Mouse (Mus musculus): Measurements from ENCODE around the gene Aim2.
"Not testable (repeated sequence)": the region's sequence is repeated elsewhere in the genome, so short reads cannot be mapped to it uniquely, and the experiment has no call there.

Gene Aim2

DNA sequence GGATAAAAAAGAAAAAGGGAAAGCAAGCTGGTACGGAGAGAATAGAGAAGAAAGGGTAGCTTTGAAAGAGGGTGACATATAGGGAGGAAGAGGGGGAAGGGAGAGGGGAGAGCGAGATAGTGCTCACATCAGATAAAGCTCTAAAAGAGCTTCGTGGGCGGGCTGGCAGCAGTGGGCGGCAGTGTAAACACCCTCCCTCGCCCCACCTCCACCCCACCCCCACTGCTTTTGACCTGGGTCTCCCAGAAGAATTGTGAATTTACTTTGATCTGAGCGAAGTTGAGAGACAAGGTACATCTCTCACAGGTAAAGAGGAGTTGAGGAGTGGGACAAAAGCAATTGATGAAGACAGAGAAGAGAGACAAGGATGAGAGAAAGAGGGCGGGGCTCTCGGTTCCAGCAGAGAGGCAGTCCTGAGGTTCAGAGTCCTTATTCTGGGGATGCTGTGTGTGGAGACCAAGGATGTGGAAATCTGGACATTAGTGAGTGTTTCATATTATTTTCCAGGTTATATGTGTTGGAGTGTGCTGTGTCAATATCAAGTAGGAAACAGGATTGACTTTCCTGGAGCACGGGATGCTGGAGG is at the start of gene Aim2:
Aim2 (plus strand) TSS at position 508 of the 586 bp plus-strand sequence.
- in situ Hi-C loops (cut with MboI, MseI), result no loop called here

DNA sequence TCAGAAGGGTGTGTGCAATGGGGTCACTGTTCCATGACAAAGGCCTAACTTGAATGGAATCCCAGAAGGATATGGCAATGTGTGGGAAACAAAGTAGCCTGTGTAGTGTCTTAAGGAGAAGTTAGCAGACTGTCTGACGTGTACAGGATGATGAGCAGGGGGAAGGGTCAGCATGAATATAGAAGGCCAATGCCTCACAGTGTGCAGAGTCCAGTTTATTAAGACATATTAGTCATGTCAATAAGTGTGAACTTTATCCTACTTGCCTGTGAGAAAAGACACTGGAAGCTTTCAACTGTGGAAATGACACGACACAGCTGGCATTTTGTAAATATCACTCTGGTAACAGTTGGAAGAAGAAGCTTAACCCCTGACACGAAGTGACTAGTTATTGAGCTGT is 47.9 kb upstream of the Aim2 start:
- in situ Hi-C loops (cut with MboI, MseI), result not testable (repeated sequence)

DNA sequence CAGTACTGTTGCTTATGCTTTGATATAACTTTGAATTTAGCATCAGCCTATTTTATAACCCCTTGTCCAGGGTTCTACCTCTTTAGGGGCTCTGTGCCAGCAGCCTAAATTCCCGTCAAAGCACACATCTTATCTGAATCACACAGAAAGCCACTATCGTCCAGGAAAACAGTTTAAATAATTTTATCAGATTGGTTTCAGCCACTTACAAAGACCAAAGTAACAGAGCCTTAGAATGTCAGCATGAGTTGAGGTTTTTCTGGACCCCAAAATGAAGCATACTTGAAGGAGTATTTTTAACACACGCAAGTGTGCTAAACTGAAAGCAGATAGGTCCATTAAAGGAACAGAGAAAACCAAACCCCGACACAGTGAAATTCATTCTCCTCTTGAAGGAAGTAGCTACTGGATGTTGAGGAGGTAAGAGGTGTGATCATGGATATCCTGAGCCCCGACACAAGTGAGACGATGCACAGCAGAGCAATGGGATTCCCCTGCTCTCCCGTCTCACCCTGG is 37.1 kb upstream of the Aim2 start:
- in situ Hi-C loops (cut with MboI, MseI), result not testable (repeated sequence)

GRCm38 (mm10) chr1:173315725-173316124 is 35.0 kb upstream of the Aim2 start:
- in situ Hi-C loops (cut with MboI, MseI), result no loop called here

GRCm38 (mm10) chr1:173317925-173318477 is 32.7 kb upstream of the Aim2 start:
- in situ Hi-C loops (cut with MboI, MseI), result no loop called here

DNA sequence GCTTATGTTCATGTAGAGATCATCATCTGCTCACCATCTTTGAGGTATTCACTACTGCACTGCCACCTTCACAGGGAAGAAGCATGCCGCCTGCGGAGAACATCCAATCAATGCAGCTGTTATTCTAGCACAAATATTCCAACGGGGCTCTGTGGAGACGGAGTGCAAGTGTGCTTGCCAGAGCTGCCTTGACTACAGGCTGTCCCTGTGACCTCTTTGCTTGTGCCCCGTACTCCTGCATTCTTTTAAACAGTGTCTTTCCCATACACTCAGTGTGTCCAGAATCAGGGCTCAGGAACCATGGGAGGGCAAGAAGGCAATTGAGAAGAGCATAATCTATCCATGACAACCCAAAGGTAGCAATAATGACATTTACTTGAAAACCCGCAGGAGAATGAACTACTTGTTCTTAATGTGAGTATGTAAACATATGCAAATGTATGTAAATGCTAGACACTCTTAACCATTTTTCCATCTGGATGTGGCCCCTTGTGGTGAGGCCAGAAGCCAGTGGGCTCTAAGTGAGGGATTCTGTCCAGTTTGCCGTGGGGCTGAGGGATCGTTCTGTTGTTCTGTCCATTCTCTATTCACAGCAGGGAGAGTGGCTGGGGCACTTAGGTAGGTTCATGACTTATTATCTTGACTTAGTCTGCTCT is 29.0 kb upstream of the Aim2 start:
- in situ Hi-C loops (cut with MboI, MseI), result no loop called here

GRCm38 (mm10) chr1:173322249-173322627 is 28.4 kb upstream of the Aim2 start:
- in situ Hi-C loops (cut with MboI, MseI), result no loop called here

DNA sequence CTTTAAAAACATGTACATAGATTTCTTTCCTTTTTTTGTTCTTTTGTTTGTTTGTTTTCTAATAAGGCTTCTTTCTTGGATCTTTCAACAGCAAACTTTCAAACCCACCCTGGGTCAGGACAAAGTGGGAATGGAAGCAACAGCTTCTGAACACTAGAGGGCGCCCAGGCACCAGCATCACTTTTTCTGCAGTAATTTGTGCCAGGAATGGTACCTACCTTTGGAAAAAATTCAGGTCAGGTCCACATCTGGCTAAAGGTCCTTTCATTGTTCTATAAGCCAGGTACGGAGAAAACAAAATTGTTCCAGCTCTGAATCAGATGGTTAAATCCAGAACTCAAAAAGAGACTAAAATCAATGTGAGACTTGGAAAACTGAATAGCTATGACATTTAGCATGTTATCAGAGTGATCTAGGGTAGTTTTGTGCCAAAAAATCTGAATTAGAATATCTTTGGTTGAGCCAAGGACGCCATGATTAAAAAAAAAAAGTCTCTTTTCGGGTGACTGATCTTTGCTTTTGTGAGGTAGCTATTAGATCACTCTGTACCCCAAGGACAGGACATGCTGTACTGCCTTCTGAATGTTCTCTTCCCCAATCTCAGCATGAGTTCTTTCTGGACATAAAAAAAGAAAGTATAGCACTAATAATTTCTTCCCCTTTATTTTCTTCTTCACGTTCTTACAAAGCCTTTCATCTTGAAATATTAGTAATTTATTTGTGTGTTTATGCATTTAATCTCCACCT is 26.7 kb upstream of the Aim2 start:
- in situ Hi-C loops (cut with MboI, MseI), result no loop called here

DNA sequence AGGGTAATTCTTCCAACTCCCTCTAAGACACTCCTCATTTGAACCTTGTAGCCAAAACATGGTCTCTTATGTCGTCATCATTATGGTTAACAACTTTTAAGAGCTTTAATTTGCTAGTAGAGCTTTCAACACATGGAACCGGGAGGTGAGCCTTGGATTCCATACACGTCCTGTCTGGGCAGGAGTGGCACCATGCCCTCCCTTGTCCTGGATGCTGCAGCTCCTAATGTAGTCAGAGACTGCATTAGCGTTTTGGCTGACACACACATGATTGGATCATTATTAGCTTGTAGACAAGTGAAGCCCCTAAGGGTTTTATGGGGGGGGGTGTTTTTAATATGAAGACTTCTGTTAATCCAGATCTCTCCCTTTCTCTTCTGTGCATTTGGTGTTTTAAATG is 25.7 kb upstream of the Aim2 start:
- in situ Hi-C loops (cut with MboI, MseI), result no loop called here

GRCm38 (mm10) chr1:173325395-173325794 is 25.3 kb upstream of the Aim2 start:
- in situ Hi-C loops (cut with MboI, MseI), result no loop called here

DNA sequence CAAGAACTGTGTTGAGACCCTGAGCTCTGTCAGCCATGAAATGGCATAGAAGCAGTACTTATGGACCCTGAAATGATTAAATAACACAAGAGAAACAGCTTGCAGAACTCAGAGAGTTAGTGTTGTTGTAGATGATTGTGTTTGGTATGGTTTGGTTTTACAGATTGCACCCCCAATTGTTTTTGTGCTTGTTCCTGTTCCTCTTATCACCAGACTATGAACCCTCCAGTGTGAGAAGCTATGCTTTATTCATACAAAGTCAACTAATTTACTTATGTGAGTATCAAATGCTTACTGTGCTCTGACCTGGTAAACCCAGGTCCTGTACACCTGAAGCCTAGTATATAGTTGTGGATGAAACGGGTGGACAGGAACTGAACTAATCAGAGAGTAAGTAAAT is 24.1 kb upstream of the Aim2 start:
- in situ Hi-C loops (cut with MboI, MseI), result no loop called here

GRCm38 (mm10) chr1:173328446-173328845 is 22.2 kb upstream of the Aim2 start:
- in situ Hi-C loops (cut with MboI, MseI), result no loop called here

DNA sequence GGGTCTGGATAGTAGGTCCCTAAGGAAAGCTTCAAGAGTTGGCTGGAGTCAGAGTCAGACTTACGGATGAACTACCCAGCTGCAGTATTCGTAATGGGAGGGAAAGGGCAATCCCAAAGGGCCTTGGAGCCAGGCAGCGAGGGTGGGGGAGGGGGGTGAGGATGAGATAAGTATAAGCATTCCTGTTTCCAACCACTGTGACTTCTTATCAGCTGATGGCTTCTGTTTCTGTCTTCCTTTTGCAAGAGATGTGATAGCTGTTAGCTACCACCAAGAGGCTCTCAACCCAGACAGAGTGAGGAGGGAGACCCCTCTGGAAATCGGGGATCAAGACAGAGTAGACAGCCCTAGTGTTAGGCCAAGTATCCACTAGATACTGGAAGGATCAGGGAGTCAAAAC is 21.5 kb upstream of the Aim2 start:
- in situ Hi-C loops (cut with MboI, MseI), result no loop called here

GRCm38 (mm10) chr1:173329743-173330142 is 20.9 kb upstream of the Aim2 start:
- in situ Hi-C loops (cut with MboI, MseI), result loop anchor here (10.0 kb wide), 1 partner anchor 1135 kb away; no protein-coding TSS in a partner anchor

DNA sequence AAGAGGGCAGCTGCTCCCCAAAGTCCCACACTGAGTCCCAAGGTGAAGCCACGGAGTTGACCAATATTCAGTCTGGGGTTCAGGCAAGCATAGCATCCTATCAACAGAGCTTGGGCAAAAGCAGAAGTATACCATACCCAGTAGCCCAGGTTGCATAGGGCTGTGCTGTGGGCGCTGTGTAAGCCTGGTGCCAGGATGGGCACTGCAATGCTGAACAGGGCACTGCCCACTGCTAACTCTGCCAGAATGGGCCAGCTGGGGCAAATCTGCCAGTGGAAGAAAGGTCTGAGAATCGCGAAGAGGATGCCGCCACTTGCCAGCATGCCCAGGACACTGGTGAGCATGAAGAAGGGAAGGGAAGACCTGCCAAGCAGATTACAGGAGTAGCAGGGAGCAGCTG is 18.3 kb upstream of the Aim2 start:
- in situ Hi-C loops (cut with MboI, MseI), result loop anchor here (10.0 kb wide), 1 partner anchor 1132 kb away; no protein-coding TSS in a partner anchor

GRCm38 (mm10) chr1:173333312-173334253 is 17.1 kb upstream of the Aim2 start, which contains the start of gene Ackr1:
Gene Ackr1 (minus strand): TSS chr1:173333750.
- in situ Hi-C loops (cut with MboI, MseI), result loop anchor here (10.0 kb wide), 1 partner anchor 1131 kb away; no protein-coding TSS in a partner anchor

- in situ Hi-C loops (cut with MboI, MseI), result loop anchor here (5.0 to 10.0 kb wide), 2 partner anchors 56 to 1129 kb away; no protein-coding TSS in a partner anchor
Observed at GRCm38 (mm10) chr1:173335903-173336302, 14.8 kb upstream of the Aim2 start.

DNA sequence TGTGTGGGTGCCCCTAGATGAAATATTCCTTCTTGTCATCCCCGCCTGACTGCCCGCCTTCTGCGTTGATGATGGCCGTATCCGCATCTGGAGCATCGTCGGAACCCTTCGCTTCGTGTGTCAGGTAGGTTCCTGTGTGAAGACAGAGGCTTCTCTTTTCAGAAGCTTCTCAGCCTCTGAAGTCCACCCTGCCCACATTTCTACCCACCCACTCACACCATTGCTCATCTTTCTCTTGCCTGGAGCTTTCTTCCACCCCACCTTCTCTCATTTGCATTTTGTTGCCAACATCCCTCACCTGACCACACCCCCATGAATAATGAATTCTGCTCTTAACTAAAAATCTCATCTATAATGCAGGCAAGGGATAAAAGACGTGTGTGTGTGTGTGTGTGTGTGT is 13.7 kb upstream of the Aim2 start:
- in situ Hi-C loops (cut with MboI, MseI), result loop anchor here (5.0 to 10.0 kb wide), 2 partner anchors 55 to 1128 kb away; no protein-coding TSS in a partner anchor

DNA sequence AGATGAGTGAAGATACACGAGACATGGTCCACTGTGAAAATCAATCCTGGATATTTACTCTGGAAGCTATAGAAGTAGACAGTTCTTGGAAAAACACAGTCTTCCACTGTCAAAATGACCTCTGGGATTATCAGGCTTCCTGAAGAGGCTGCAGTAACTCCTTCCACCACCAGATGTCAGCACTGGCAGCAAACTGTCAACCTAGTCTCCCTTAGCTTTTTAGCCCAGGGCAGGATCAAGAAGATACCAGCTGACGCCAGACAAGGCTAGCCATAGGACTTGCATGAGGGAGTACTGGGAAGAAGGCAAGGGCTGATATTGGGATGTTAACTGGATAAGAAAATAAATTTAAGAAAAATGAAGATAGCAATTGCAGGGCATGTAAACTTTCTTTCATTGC is 11.1 kb upstream of the Aim2 start:
- in situ Hi-C loops (cut with MboI, MseI), result loop anchor here (5.0 to 10.0 kb wide), 2 partner anchors 53 to 1125 kb away; no protein-coding TSS in a partner anchor

- in situ Hi-C loops (cut with MboI, MseI), result no loop called here
Observed at GRCm38 (mm10) chr1:173342425-173342824, 8.3 kb upstream of the Aim2 start.

- in situ Hi-C loops (cut with MboI, MseI), result no loop called here
Observed at GRCm38 (mm10) chr1:173343934-173344333, 6.7 kb upstream of the Aim2 start.
